Mouse (Mus musculus) thymus, adult 2 months (tissue): ENCODE measurements around the gene Abcb7.

Experiments used
- CTCF ChIP-seq: fragments of 200-500 bp; IDR thresholded peaks from 2 replicates; pipeline ENCODE4 v1.5.1; 2012; ENCODE audit warnings: mild to moderate bottlenecking, control low read depth, low read length, moderate library complexity, borderline replicate concordance; ENCODE audit not compliant: control insufficient read depth, poor library complexity, insufficient read depth; ENCODE audit errors: extremely low read depth
- POLR2A ChIP-seq: fragments of 200-500 bp; IDR thresholded peaks from 2 replicates; pipeline ENCODE4 v1.6.1; 2012; ENCODE audit warnings: mild to moderate bottlenecking, low read length, control low read depth, moderate library complexity; ENCODE audit not compliant: control insufficient read depth, poor library complexity, insufficient read depth; ENCODE audit errors: extremely low read depth

- TF ChIP-seq POLR2A (no peak), CTCF (no peak)
These were observed 48.1 kb upstream of the Abcb7 start for GRCm38 (mm10) chrX:104461755-104462154.
